Mouse (Mus musculus): ENCODE results near the gene Klhl40. TPM values are rescaled to one million over a fixed set of nuclear protein-coding genes. Genes with fewer than 3 reads are reported as not detected.

Gene Klhl40
- polyA plus RNA-seq, 2 experiments = 12.4 to 20.8 TPM

DNA sequence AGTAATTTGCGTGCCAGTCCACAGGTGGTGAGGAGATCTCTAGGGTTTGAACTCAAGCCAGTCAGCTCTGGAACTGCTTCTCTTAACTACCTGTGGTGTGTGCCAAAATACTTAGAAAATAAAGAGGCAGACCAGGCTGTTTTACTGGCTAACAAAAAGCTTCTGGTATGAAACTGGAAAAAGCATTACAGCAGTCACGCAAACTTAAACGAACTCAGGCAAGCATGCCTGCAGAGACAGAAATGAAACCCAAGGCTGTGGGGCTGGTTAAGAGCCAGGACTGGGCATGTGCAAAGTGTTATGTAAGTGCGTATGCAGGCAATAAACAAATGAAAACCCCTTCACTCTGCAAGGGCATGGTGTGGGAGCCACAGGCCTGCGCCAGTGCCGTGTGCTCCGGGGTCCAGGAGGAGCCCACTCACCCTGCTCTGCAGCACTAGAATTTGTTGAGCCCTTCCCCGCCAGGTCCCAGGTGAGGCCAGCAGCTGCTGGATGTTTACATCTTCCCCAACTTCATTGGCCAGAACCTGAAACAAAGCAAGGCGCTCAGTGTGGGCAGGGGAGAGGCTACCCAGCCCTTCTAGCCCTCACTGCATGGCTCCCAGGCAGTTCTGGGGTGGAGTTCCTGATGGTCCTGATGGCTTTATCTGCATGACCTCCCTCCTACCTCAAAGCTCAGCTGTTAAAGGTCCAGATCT is 41.8 kb downstream of the Klhl40 start:
- Histone ChIP-seq H3K4me2 (replicated peaks; ENCODE audit: low read depth, low read length, severe bottlenecking) (peak overlapping the region; percentile 25), H3K4me1 (ENCODE audit: control insufficient read depth, insufficient read depth, low read length) (peaks cover 11% of the 10 kb centered on the region), H3K36me3 (ENCODE audit: control insufficient read depth, insufficient read depth, low read length) (no peaks in the 10 kb centered on the region), H3K4me3 (replicated peaks; ENCODE audit: low read length) (no peak overlapping the region), H3K9me3 (ENCODE audit: control insufficient read depth, low read length) (no peaks in the 10 kb centered on the region), H3K27ac (replicated peaks; ENCODE audit: low read depth, low read length) (peak overlapping the region; percentile 88), H3K9ac (ENCODE audit: low read depth, low read length, severe bottlenecking) (peak overlapping the region; percentile 32), H3K27me3 (ENCODE audit: control insufficient read depth, insufficient read depth, low read length) (no peaks in the 10 kb centered on the region)
- no peak for TF ChIP-seq POLR2A (IDR thresholded peaks at IDR 0.05; ENCODE audit: borderline replicate concordance, extremely low read depth, insufficient read depth, insufficient read length)
- ATAC-seq (ENCODE audit: low FRiP score, low read depth) = peak; percentile 81
- peak; percentile 82 for DNase-seq (ENCODE audit: low spot score)
- 21% methylated on average over 9 of the region's 9 CpGs for WGBS

DNA sequence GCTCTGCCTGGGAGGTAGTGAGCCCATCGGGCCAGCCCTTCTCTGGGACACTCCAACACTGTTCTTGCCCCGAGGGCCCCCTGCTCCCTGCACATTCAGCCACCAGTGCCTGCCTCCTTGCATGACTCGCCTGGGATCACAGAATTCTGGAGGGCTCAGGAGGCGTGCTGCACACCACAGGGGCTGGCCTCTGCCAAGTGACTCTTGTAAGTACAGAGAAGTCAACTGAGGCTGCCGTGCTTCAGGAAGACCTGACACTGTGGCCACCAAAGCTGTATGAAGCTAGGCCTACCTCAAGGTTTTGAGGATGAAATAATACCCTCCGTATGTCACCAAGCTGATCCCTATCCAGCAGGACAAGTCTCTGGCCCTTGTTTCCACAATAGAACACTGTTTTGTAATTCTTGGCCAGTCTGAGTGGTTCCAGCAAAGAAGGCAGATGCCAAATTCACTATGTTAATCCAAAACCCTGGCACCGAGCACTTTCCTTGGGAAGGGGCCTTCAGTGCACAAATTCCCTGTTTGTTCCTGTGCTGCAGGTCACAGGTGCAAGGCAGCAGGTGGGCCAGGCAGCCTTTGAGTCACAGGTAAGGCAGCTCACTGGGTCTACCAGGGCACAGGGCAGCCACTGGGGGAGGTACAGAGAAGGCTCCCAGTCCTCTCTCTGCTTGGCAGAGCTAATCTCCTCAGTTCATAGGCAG is 42.5 kb downstream of the Klhl40 start:
- 43% methylated on average over 7 of the region's 7 CpGs for WGBS
- H3K4me2 ChIP-seq (replicated peaks; ENCODE audit: low read depth, low read length, severe bottlenecking) = peak overlapping the region; percentile 25; the same call in 1 of the 2 replicates
- ATAC-seq (ENCODE audit: low FRiP score, low read depth) (no peak), DNase-seq (ENCODE audit: low spot score) (no peak)
- H3K36me3 ChIP-seq (ENCODE audit: control insufficient read depth, insufficient read depth, low read length) = no peaks in the 10 kb centered on the region
- TF ChIP-seq POLR2A (IDR thresholded peaks at IDR 0.05; ENCODE audit: borderline replicate concordance, extremely low read depth, insufficient read depth, insufficient read length) = no peak
- peak overlapping the region; percentile 32 for H3K9ac ChIP-seq (ENCODE audit: low read depth, low read length, severe bottlenecking)
- peaks cover 11% of the 10 kb centered on the region for H3K4me1 ChIP-seq (ENCODE audit: control insufficient read depth, insufficient read depth, low read length)
- H3K27me3 ChIP-seq (ENCODE audit: control insufficient read depth, insufficient read depth, low read length) = no peaks in the 10 kb centered on the region
- peak overlapping the region; percentile 88 for H3K27ac ChIP-seq (replicated peaks; ENCODE audit: low read depth, low read length)
- no peaks in the 10 kb centered on the region for H3K9me3 ChIP-seq (ENCODE audit: control insufficient read depth, low read length)
- H3K4me3 ChIP-seq (replicated peaks; ENCODE audit: low read length) = no peak overlapping the region

DNA sequence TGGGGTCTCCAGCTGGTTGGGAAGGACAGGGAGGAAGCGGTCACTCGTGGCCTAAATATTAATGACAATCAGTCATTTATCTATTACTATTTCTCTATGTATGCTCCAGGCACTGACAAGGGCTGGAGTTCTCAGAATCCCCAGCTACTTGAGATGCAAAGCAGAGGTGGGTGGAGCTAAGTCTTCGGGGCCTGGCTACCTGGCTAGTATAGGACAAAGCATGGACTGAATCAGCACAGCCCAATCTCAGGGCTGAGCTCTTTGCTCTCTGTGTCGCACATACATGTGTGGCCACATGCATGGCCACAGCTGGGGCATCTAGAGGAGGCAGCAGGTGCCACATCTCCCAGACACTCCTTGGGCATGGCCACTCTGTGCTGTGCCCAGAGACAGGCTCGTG is 43.4 kb downstream of the Klhl40 start:
- no peak for DNase-seq (ENCODE audit: low spot score)
- H3K9ac ChIP-seq (ENCODE audit: low read depth, low read length, severe bottlenecking) = no peak overlapping the region
- no peak overlapping the region for H3K4me3 ChIP-seq (replicated peaks; ENCODE audit: low read length)
- WGBS = 70% methylated on average over 5 of the region's 5 CpGs
- no peak for ATAC-seq (ENCODE audit: low FRiP score, low read depth)
- H3K9me3 ChIP-seq (ENCODE audit: control insufficient read depth, low read length) = no peaks in the 10 kb centered on the region
- no peaks in the 10 kb centered on the region for H3K36me3 ChIP-seq (ENCODE audit: control insufficient read depth, insufficient read depth, low read length)
- H3K4me1 ChIP-seq (ENCODE audit: control insufficient read depth, insufficient read depth, low read length) = peaks cover 11% of the 10 kb centered on the region
- no peak overlapping the region for H3K27ac ChIP-seq (replicated peaks; ENCODE audit: low read depth, low read length)
- no peak overlapping the region for H3K4me2 ChIP-seq (replicated peaks; ENCODE audit: low read depth, low read length, severe bottlenecking)
- TF ChIP-seq POLR2A (IDR thresholded peaks at IDR 0.05; ENCODE audit: borderline replicate concordance, extremely low read depth, insufficient read depth, insufficient read length) = no peak
- no peaks in the 10 kb centered on the region for H3K27me3 ChIP-seq (ENCODE audit: control insufficient read depth, insufficient read depth, low read length)

DNA sequence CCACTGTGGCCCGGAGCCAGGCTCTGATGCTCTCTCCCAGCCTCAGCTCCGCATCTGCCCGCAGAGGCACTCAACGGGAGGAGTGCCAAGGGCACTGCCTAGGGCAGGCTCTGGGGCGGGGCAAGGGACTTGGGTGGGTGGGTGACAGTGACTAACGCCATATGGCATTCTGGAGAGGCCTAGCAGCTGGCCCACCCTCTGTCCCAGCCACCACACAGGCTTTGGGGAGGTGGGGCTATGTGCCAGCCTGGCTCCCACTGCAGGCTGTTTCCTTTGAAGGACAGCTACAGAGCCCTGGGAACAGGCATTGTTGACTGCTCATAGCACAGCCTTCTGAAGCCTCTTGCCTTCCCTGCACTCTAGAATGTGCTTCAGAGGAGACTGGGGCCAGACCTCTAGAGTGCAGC is 45.2 kb downstream of the Klhl40 start:
- Histone ChIP-seq H3K4me2 (replicated peaks; ENCODE audit: low read depth, low read length, severe bottlenecking) (no peak overlapping the region), H3K9me3 (ENCODE audit: control insufficient read depth, low read length) (no peaks in the 10 kb centered on the region), H3K27ac (replicated peaks; ENCODE audit: low read depth, low read length) (no peak overlapping the region), H3K4me3 (replicated peaks; ENCODE audit: low read length) (no peak overlapping the region), H3K4me1 (ENCODE audit: control insufficient read depth, insufficient read depth, low read length) (peaks cover 11% of the 10 kb centered on the region), H3K27me3 (ENCODE audit: control insufficient read depth, insufficient read depth, low read length) (no peaks in the 10 kb centered on the region), H3K36me3 (ENCODE audit: control insufficient read depth, insufficient read depth, low read length) (no peaks in the 10 kb centered on the region), H3K9ac (ENCODE audit: low read depth, low read length, severe bottlenecking) (no peak overlapping the region)
- DNase-seq (ENCODE audit: low spot score) (no peak), ATAC-seq (ENCODE audit: low FRiP score, low read depth) (no peak)
- 64% methylated on average over 5 of the region's 6 CpGs for WGBS
- no peak for TF ChIP-seq POLR2A (IDR thresholded peaks at IDR 0.05; ENCODE audit: borderline replicate concordance, extremely low read depth, insufficient read depth, insufficient read length)

DNA sequence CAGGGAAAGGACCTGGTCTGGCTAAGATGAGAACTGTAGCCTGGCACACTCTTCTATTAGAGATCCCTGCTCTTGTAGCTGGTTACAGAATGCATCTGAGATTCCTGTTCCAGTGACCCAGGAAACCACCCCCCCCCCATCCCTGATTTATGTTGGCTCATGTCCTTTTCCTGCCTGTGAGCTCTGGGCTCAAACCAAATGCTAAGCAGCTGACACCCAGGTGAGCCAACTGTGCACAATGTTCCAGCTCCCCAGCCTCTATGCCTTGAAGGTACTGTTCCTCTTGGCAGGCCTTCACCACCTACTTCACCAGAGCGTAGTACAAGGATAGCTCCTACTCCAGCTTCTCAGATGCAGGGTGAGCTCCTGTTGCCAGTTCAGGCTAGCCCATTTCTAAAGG is 45.6 kb downstream of the Klhl40 start:
- no peak for ATAC-seq (ENCODE audit: low FRiP score, low read depth)
- no peak overlapping the region for H3K9ac ChIP-seq (ENCODE audit: low read depth, low read length, severe bottlenecking)
- no peak overlapping the region for H3K27ac ChIP-seq (replicated peaks; ENCODE audit: low read depth, low read length)
- H3K4me1 ChIP-seq (ENCODE audit: control insufficient read depth, insufficient read depth, low read length) = peaks cover 11% of the 10 kb centered on the region
- no peak overlapping the region for H3K4me2 ChIP-seq (replicated peaks; ENCODE audit: low read depth, low read length, severe bottlenecking)
- no peak for TF ChIP-seq POLR2A (IDR thresholded peaks at IDR 0.05; ENCODE audit: borderline replicate concordance, extremely low read depth, insufficient read depth, insufficient read length)
- DNase-seq (ENCODE audit: low spot score) = no peak
- H3K4me3 ChIP-seq (replicated peaks; ENCODE audit: low read length) = no peak overlapping the region
- H3K9me3 ChIP-seq (ENCODE audit: control insufficient read depth, low read length) = no peaks in the 10 kb centered on the region
- WGBS = 86% methylated on average over 1 of the region's 1 CpGs
- no peaks in the 10 kb centered on the region for H3K27me3 ChIP-seq (ENCODE audit: control insufficient read depth, insufficient read depth, low read length)
- H3K36me3 ChIP-seq (ENCODE audit: control insufficient read depth, insufficient read depth, low read length) = no peaks in the 10 kb centered on the region
